Mouse (Mus musculus) midbrain, embryonic 12.5 days (tissue): ENCODE measurements around the gene Abcg1. TPM values are rescaled to one million over a fixed set of nuclear protein-coding genes. Genes with fewer than 3 reads are reported as not detected.
A peak's percentile ranks its signal among the peaks of the same experiment; 100 is the strongest.

Experiments
- ATAC-seq: fragments of 200-750 bp; cut with Nextera tagmentation; 2 replicates; pipeline ENCODE4 v1.8.0; 2017; ENCODE audit warnings: low read depth, moderate TSS enrichment, moderate library complexity; ENCODE audit not compliant: low FRiP score
- H3K27ac ChIP-seq: fragments of 300-500 bp; sonication (generic); replicated peaks from 2 replicates; pipeline ENCODE4 v1.5.1; 2016; ENCODE audit warnings: mild to moderate bottlenecking
- H3K27me3 ChIP-seq: fragments of 300-500 bp; sonication (generic); 2 replicates; pipeline ENCODE4 v1.6.1; 2016; ENCODE audit warnings: mild to moderate bottlenecking
- H3K36me3 ChIP-seq: fragments of 300-500 bp; sonication (generic); 2 replicates; pipeline ENCODE4 v1.6.1; 2016
- H3K4me1 ChIP-seq: fragments of 300-500 bp; sonication (generic); 2 replicates; pipeline ENCODE4 v1.6.1; 2016
- H3K4me2 ChIP-seq: fragments of 300-500 bp; sonication (generic); replicated peaks from 2 replicates; pipeline ENCODE4 v1.6.1; 2016; ENCODE audit warnings: mild to moderate bottlenecking, moderate library complexity
- H3K4me3 ChIP-seq: fragments of 300-500 bp; sonication (generic); 2 replicates; pipeline ENCODE4 v1.5.1; 2016; ENCODE audit warnings: mild to moderate bottlenecking
- H3K9ac ChIP-seq: fragments of 300-500 bp; sonication (generic); replicated peaks from 2 replicates; pipeline ENCODE4 v1.6.1; 2016; ENCODE audit warnings: mild to moderate bottlenecking, moderate library complexity
- H3K9me3 ChIP-seq: fragments of 300-500 bp; sonication (generic); 2 replicates; pipeline ENCODE4 v1.6.1; 2016; ENCODE audit warnings: mild to moderate bottlenecking
- WGBS: fragments of 180-500 bp; shearing (Covaris S2); methylation state at CpG from one replicate; pipeline ENCODE4 v1.1.7; 2016; 5-methylcytosine and 5-hydroxymethylcytosine counted together
- polyA plus RNA-seq: library from polyadenylated mRNA; unstranded; fragments of >200 nt; fragmentation: Nextera tagmentation; extraction: Ambion mirVana; gene quantifications from 2 replicates; pipeline ENCODE4 v1.2.1, GENCODE M21; 2016

Gene Abcg1
- polyA plus RNA-seq, 1 experiment from 2014 or later, result 14.0 TPM

- peak overlapping the region; percentile 77 for H3K27ac ChIP-seq
- H3K9me3 ChIP-seq, result no peaks in the 10 kb centered on the region
- ATAC-seq, result peak; percentile 80
- no peaks in the 10 kb centered on the region for H3K36me3 ChIP-seq
- peak overlapping the region; percentile 53 for H3K4me2 ChIP-seq
- peak overlapping the region; percentile 29 for H3K4me3 ChIP-seq
- 3% methylated on average over 31 of the region's 31 CpGs for WGBS
- H3K9ac ChIP-seq, result 0 out of 2 replicates have a peak overlapping the region, but pooled peaks have one; percentile 12
- H3K27me3 ChIP-seq, result no peaks in the 10 kb centered on the region
- H3K4me1 ChIP-seq, result peaks cover 56% of the 10 kb centered on the region
Measured at GRCm38 (mm10) chr17:31073273-31074052, 16.0 kb downstream of the Abcg1 start.

- Histone ChIP-seq H3K4me2 (peak overlapping the region; percentile 53), H3K4me1 (peaks cover 60% of the 10 kb centered on the region), H3K9me3 (no peaks in the 10 kb centered on the region), H3K27ac (peak overlapping the region; percentile 77), H3K4me3 (no peak overlapping the region), H3K27me3 (no peaks in the 10 kb centered on the region), H3K9ac (no peak overlapping the region), H3K36me3 (no peaks in the 10 kb centered on the region)
- 17% methylated on average over 7 of the region's 7 CpGs for WGBS
- ATAC-seq, result no peak
Measured at GRCm38 (mm10) chr17:31074053-31074590, 16.6 kb downstream of the Abcg1 start.

GRCm38 (mm10) chr17:31074666-31075065 lies 17.2 kb downstream of the Abcg1 start:
- H3K4me2 ChIP-seq, result no peak overlapping the region
- H3K27me3 ChIP-seq, result no peaks in the 10 kb centered on the region
- H3K9ac ChIP-seq, result no peak overlapping the region
- H3K4me3 ChIP-seq, result no peak overlapping the region
- H3K27ac ChIP-seq, result no peak overlapping the region
- no peak for ATAC-seq
- H3K9me3 ChIP-seq, result no peaks in the 10 kb centered on the region
- H3K4me1 ChIP-seq, result peaks cover 64% of the 10 kb centered on the region
- H3K36me3 ChIP-seq, result no peaks in the 10 kb centered on the region
- WGBS, result 48% methylated on average over 3 of the region's 3 CpGs

GRCm38 (mm10) chr17:31075471-31075870 lies 18.0 kb downstream of the Abcg1 start:
- H3K4me1 ChIP-seq, result peaks cover 61% of the 10 kb centered on the region
- no peak overlapping the region for H3K27ac ChIP-seq
- no peaks in the 10 kb centered on the region for H3K27me3 ChIP-seq
- no peak overlapping the region for H3K9ac ChIP-seq
- no peak for ATAC-seq
- 92% methylated on average over 5 of the region's 5 CpGs for WGBS
- no peak overlapping the region for H3K4me3 ChIP-seq
- no peaks in the 10 kb centered on the region for H3K9me3 ChIP-seq
- no peaks in the 10 kb centered on the region for H3K36me3 ChIP-seq
- no peak overlapping the region for H3K4me2 ChIP-seq

GRCm38 (mm10) chr17:31077561-31077960 lies 20.1 kb downstream of the Abcg1 start:
- Histone ChIP-seq H3K36me3 (no peaks in the 10 kb centered on the region), H3K4me2 (no peak overlapping the region)
- no peak for ATAC-seq

GRCm38 (mm10) chr17:31078581-31078980 lies 21.1 kb downstream of the Abcg1 start:
- no peak overlapping the region for H3K4me3 ChIP-seq
- WGBS, result 85% methylated on average over 11 of the region's 11 CpGs
- no peak for ATAC-seq
- no peaks in the 10 kb centered on the region for H3K36me3 ChIP-seq
- H3K9me3 ChIP-seq, result no peaks in the 10 kb centered on the region
- no peaks in the 10 kb centered on the region for H3K27me3 ChIP-seq
- peaks cover 38% of the 10 kb centered on the region for H3K4me1 ChIP-seq
- no peak overlapping the region for H3K4me2 ChIP-seq
- no peak overlapping the region for H3K9ac ChIP-seq
- no peak overlapping the region for H3K27ac ChIP-seq

More at GRCm38 (mm10) chr17:31077561-31077960, 20.1 kb downstream of the Abcg1 start:
- H3K27me3 ChIP-seq, result no peaks in the 10 kb centered on the region
- WGBS, result 83% methylated on average over 5 of the region's 5 CpGs
- H3K27ac ChIP-seq, result no peak overlapping the region
- no peak overlapping the region for H3K9ac ChIP-seq
- peaks cover 48% of the 10 kb centered on the region for H3K4me1 ChIP-seq
- no peaks in the 10 kb centered on the region for H3K9me3 ChIP-seq
- no peak overlapping the region for H3K4me3 ChIP-seq

GRCm38 (mm10) chr17:31079078-31079840 lies 21.8 kb downstream of the Abcg1 start:
- Histone ChIP-seq H3K4me1 (peaks cover 31% of the 10 kb centered on the region), H3K9ac (no peak overlapping the region), H3K27me3 (no peaks in the 10 kb centered on the region), H3K4me2 (no peak overlapping the region), H3K36me3 (no peaks in the 10 kb centered on the region), H3K4me3 (no peak overlapping the region), H3K9me3 (no peaks in the 10 kb centered on the region), H3K27ac (peak overlapping the region; percentile 46; the same call in 1 of the 2 replicates)
- no peak for ATAC-seq
- 62% methylated on average over 12 of the region's 12 CpGs for WGBS

GRCm38 (mm10) chr17:31082296-31083078 lies 25.0 kb downstream of the Abcg1 start:
- H3K27me3 ChIP-seq, result no peaks in the 10 kb centered on the region
- H3K4me1 ChIP-seq, result peaks cover 27% of the 10 kb centered on the region
- H3K36me3 ChIP-seq, result no peaks in the 10 kb centered on the region
- H3K9ac ChIP-seq, result no peak overlapping the region
- WGBS, result 92% methylated on average over 4 of the region's 4 CpGs
- no peak overlapping the region for H3K4me2 ChIP-seq
- H3K9me3 ChIP-seq, result no peaks in the 10 kb centered on the region
- no peak for ATAC-seq
- no peak overlapping the region for H3K4me3 ChIP-seq
- no peak overlapping the region for H3K27ac ChIP-seq

GRCm38 (mm10) chr17:31085519-31085918 lies 28.0 kb downstream of the Abcg1 start:
- no peak overlapping the region for H3K4me3 ChIP-seq
- no peak overlapping the region for H3K4me2 ChIP-seq
- H3K9ac ChIP-seq, result no peak overlapping the region
- H3K9me3 ChIP-seq, result no peaks in the 10 kb centered on the region
- no peaks in the 10 kb centered on the region for H3K36me3 ChIP-seq
- H3K4me1 ChIP-seq, result peaks cover 36% of the 10 kb centered on the region
- no peak for ATAC-seq
- WGBS, result 95% methylated on average over 3 of the region's 3 CpGs
- H3K27me3 ChIP-seq, result no peaks in the 10 kb centered on the region
- no peak overlapping the region for H3K27ac ChIP-seq

GRCm38 (mm10) chr17:31086196-31086595 lies 28.7 kb downstream of the Abcg1 start:
- 88% methylated on average over 7 of the region's 7 CpGs for WGBS
- Histone ChIP-seq H3K9ac (no peak overlapping the region), H3K36me3 (no peaks in the 10 kb centered on the region), H3K27ac (no peak overlapping the region), H3K4me1 (peaks cover 37% of the 10 kb centered on the region), H3K4me2 (no peak overlapping the region), H3K9me3 (no peaks in the 10 kb centered on the region), H3K27me3 (no peaks in the 10 kb centered on the region), H3K4me3 (no peak overlapping the region)
- no peak for ATAC-seq

- WGBS, result 52% methylated on average over 5 of the region's 5 CpGs
- Histone ChIP-seq H3K9me3 (no peaks in the 10 kb centered on the region), H3K9ac (no peak overlapping the region), H3K4me1 (peaks cover 39% of the 10 kb centered on the region), H3K27ac (no peak overlapping the region), H3K4me3 (no peak overlapping the region), H3K27me3 (no peaks in the 10 kb centered on the region), H3K36me3 (peaks cover 6% of the 10 kb centered on the region; the same call in 1 of the 2 replicates), H3K4me2 (no peak overlapping the region)
- no peak for ATAC-seq
Measured at GRCm38 (mm10) chr17:31088711-31089110, 31.2 kb downstream of the Abcg1 start.
